Mouse (Mus musculus) liver, adult 2 months (tissue): ENCODE data around the gene P2rx3.

Experiments used
- CTCF ChIP-seq: fragments of 200-500 bp; IDR thresholded peaks from 2 replicates; pipeline ENCODE4 v1.5.1; 2011; ENCODE audit warnings: low read depth, low read length, control low read depth
- POLR2A ChIP-seq: fragments of 200-500 bp; IDR thresholded peaks from 2 replicates; pipeline ENCODE4 v1.6.1; 2011; ENCODE audit warnings: low read length, control low read depth; ENCODE audit not compliant: insufficient read depth; ENCODE audit errors: extremely low read depth

DNA sequence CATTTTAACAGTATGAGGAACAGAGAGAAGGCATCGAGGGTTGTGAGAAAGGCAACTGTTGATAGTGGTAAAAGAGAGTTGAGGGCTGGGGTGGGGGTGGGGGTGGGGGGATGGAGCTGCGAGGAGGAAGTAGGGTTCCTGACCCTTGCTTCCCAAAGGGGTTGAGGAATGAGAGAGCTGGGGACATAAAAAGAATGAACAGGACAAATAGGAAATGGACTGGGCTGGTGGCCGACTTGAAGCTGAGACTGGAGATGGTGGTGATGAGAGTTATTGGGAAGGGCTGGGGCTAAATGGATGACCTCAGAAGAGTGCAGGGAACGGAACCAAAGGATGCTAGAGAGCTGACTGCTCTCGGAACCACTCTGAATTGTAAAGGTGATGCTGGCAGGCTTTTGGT lies 19.4 kb upstream of the P2rx3 start:
- TF ChIP-seq CTCF: no peak
- no peak for TF ChIP-seq POLR2A
